Mouse (Mus musculus) neural tube, embryonic 14.5 days (tissue): ENCODE results near the gene Ccdc180. TPM values are rescaled to one million over a fixed set of nuclear protein-coding genes. Genes with fewer than 3 reads are reported as not detected.

Experiments
- ATAC-seq: fragments of 200-750 bp; cut with Nextera tagmentation; 2 replicates; pipeline ENCODE4 v1.8.0; 2017; ENCODE audit warnings: low read depth, mild to moderate bottlenecking, moderate TSS enrichment, moderate library complexity
- H3K27ac ChIP-seq: fragments of 300-500 bp; sonication (generic); 2 replicates; pipeline ENCODE4 v1.5.1; 2014; ENCODE audit warnings: low read depth, mild to moderate bottlenecking, control low read depth, low read length, moderate library complexity, mixed read lengths
- H3K27me3 ChIP-seq: fragments of 300-500 bp; sonication (generic); 2 replicates; pipeline ENCODE4 v1.6.1; 2014; ENCODE audit warnings: low read length; ENCODE audit not compliant: control insufficient read depth, insufficient read depth
- H3K36me3 ChIP-seq: fragments of 300-500 bp; sonication (generic); 2 replicates; pipeline ENCODE4 v1.6.1; 2014; ENCODE audit warnings: low read length, mixed read lengths; ENCODE audit not compliant: control insufficient read depth, insufficient read depth
- H3K4me1 ChIP-seq: fragments of 300-500 bp; sonication (generic); 2 replicates; pipeline ENCODE4 v1.6.1; 2014; ENCODE audit warnings: low read length; ENCODE audit not compliant: control insufficient read depth, insufficient read depth
- H3K4me2 ChIP-seq: fragments of 300-500 bp; sonication (generic); 2 replicates; pipeline ENCODE4 v1.6.1; 2014; ENCODE audit warnings: mild to moderate bottlenecking, low read depth, low read length, control low read depth
- H3K4me3 ChIP-seq: fragments of 300-500 bp; sonication (generic); 2 replicates; pipeline ENCODE4 v1.5.1; 2014; ENCODE audit warnings: low read depth, low read length, control low read depth, mixed read lengths
- H3K9ac ChIP-seq: fragments of 300-500 bp; sonication (generic); replicated peaks from 2 replicates; pipeline ENCODE4 v1.6.1; 2014; ENCODE audit warnings: low read depth, mild to moderate bottlenecking, control low read depth, low read length, mixed read lengths
- H3K9me3 ChIP-seq: fragments of 300-500 bp; sonication (generic); 2 replicates; pipeline ENCODE4 v1.6.1; 2016; ENCODE audit warnings: low read length; ENCODE audit not compliant: control insufficient read depth
- WGBS: fragments of 180-500 bp; shearing (Covaris S2); extraction: QIAGEN DNeasy Blood & Tissue Kit; methylation state at CpG from one replicate; pipeline ENCODE4 v1.1.7; 2014; 5-methylcytosine and 5-hydroxymethylcytosine counted together
- polyA plus RNA-seq: library from polyadenylated mRNA; unstranded; fragments of >200 nt; fragmentation: Nextera tagmentation; extraction: Ambion mirVana; gene quantifications from 2 replicates; pipeline ENCODE4 v1.2.1, GENCODE M21; 2014

Ccdc180 gene
- polyA plus RNA-seq, 1 experiment from 2014 or later, result 0.36 TPM

- no peaks in the 10 kb centered on the region for H3K27me3 ChIP-seq
- ATAC-seq, result 0 out of 2 replicates have a peak, but pooled peaks have one; percentile 1
- peak overlapping the region; percentile 78 for H3K9ac ChIP-seq
- WGBS, result 31% methylated on average over 9 of the region's 9 CpGs
- H3K27ac ChIP-seq, result no peak overlapping the region
- H3K4me1 ChIP-seq, result no peaks in the 10 kb centered on the region
- no peaks in the 10 kb centered on the region for H3K9me3 ChIP-seq
- peak overlapping the region; percentile 78 for H3K4me3 ChIP-seq
- peak overlapping the region; percentile 70 for H3K4me2 ChIP-seq
- H3K36me3 ChIP-seq, result no peaks in the 10 kb centered on the region
Observed at GRCm38 (mm10) chr4:45972951-45973350, 82.8 kb downstream of the Ccdc180 start.

- no peaks in the 10 kb centered on the region for H3K36me3 ChIP-seq
- H3K27me3 ChIP-seq, result no peaks in the 10 kb centered on the region
- no peaks in the 10 kb centered on the region for H3K9me3 ChIP-seq
- H3K4me3 ChIP-seq, result no peak overlapping the region
- no peak overlapping the region for H3K9ac ChIP-seq
- ATAC-seq, result no peak
- H3K4me1 ChIP-seq, result no peaks in the 10 kb centered on the region
- 83% methylated on average over 6 of the region's 6 CpGs for WGBS
- H3K4me2 ChIP-seq, result no peak overlapping the region
- H3K27ac ChIP-seq, result no peak overlapping the region
Observed at GRCm38 (mm10) chr4:45976931-45977667, 87.0 kb downstream of the Ccdc180 start.

- Histone ChIP-seq H3K4me2 (no peak overlapping the region), H3K4me1 (no peaks in the 10 kb centered on the region), H3K9me3 (no peaks in the 10 kb centered on the region), H3K27me3 (no peaks in the 10 kb centered on the region), H3K9ac (no peak overlapping the region), H3K27ac (no peak overlapping the region), H3K36me3 (no peaks in the 10 kb centered on the region), H3K4me3 (no peak overlapping the region)
- no peak for ATAC-seq
- 45% methylated on average over 2 of the region's 2 CpGs for WGBS
Observed at GRCm38 (mm10) chr4:45979916-45980315, 89.8 kb downstream of the Ccdc180 start.

- no peak for ATAC-seq
- no peaks in the 10 kb centered on the region for H3K27me3 ChIP-seq
- H3K27ac ChIP-seq, result no peak overlapping the region
- H3K36me3 ChIP-seq, result no peaks in the 10 kb centered on the region
- no peaks in the 10 kb centered on the region for H3K9me3 ChIP-seq
- H3K4me2 ChIP-seq, result no peak overlapping the region
- H3K4me3 ChIP-seq, result no peak overlapping the region
- H3K9ac ChIP-seq, result no peak overlapping the region
- H3K4me1 ChIP-seq, result no peaks in the 10 kb centered on the region
Observed at GRCm38 (mm10) chr4:45981054-45981453, 91.0 kb downstream of the Ccdc180 start.

- no peaks in the 10 kb centered on the region for H3K9me3 ChIP-seq
- WGBS, result 55% methylated on average over 6 of the region's 6 CpGs
- ATAC-seq, result no peak
- no peaks in the 10 kb centered on the region for H3K4me1 ChIP-seq
- H3K27ac ChIP-seq, result no peak overlapping the region
- no peak overlapping the region for H3K4me2 ChIP-seq
- no peaks in the 10 kb centered on the region for H3K27me3 ChIP-seq
- H3K4me3 ChIP-seq, result no peak overlapping the region
- no peak overlapping the region for H3K9ac ChIP-seq
- H3K36me3 ChIP-seq, result peaks cover 10% of the 10 kb centered on the region; the same call in 1 of the 2 replicates
Observed at GRCm38 (mm10) chr4:45990427-45991135, 100.5 kb downstream of the Ccdc180 start.

- H3K4me1 ChIP-seq, result no peaks in the 10 kb centered on the region
- no peak overlapping the region for H3K4me3 ChIP-seq
- no peaks in the 10 kb centered on the region for H3K9me3 ChIP-seq
- WGBS, result 83% methylated on average over 4 of the region's 4 CpGs
- ATAC-seq, result no peak
- no peak overlapping the region for H3K4me2 ChIP-seq
- no peak overlapping the region for H3K27ac ChIP-seq
- H3K27me3 ChIP-seq, result no peaks in the 10 kb centered on the region
- no peaks in the 10 kb centered on the region for H3K36me3 ChIP-seq
- no peak overlapping the region for H3K9ac ChIP-seq
Observed at GRCm38 (mm10) chr4:45998536-45998935, 108.4 kb downstream of the Ccdc180 start.

Other genes starting within 250 kb of the Ccdc180 start
- gene Aldh1b1, start 91.3 kb upstream of the Ccdc180 start, polyA plus RNA-seq, result 9.1 and 10.3 TPM in 2 replicates
- gene Igfbpl1, start 63.4 kb upstream of the Ccdc180 start, polyA plus RNA-seq, result 55.7 and 75.5 TPM in 2 replicates
- gene Stra6l, start 41.6 kb upstream of the Ccdc180 start, polyA plus RNA-seq, result 0.62 and 0.72 TPM in 2 replicates
- 30.1 and 32.4 TPM in 2 replicates for gene Tdrd7, start 75.0 kb downstream of the Ccdc180 start, polyA plus RNA-seq
- gene Tmod1, start 148.6 kb downstream of the Ccdc180 start, polyA plus RNA-seq, result 2.1 and 3.3 TPM in 2 replicates
- 74.6 and 92.0 TPM in 2 replicates for gene Ncbp1, start 248.3 kb downstream of the Ccdc180 start, polyA plus RNA-seq
- gene Tstd2, start 248.4 kb downstream of the Ccdc180 start, polyA plus RNA-seq, result 23.5 and 27.0 TPM in 2 replicates